Mouse (Mus musculus) embryo, embryonic 10 days (tissue): ENCODE measurements around the gene Abcc6.
"Not testable (repeated sequence)": the region's sequence is repeated elsewhere in the genome, so short reads cannot be mapped to it uniquely, and the experiment has no call there.

Experiments used
- DNase-seq: peaks from one replicate; pipeline ENCODE4 v3.0.0-alpha.2; 2015; ENCODE audit warnings: low spot score

Abcc6 gene

DNA sequence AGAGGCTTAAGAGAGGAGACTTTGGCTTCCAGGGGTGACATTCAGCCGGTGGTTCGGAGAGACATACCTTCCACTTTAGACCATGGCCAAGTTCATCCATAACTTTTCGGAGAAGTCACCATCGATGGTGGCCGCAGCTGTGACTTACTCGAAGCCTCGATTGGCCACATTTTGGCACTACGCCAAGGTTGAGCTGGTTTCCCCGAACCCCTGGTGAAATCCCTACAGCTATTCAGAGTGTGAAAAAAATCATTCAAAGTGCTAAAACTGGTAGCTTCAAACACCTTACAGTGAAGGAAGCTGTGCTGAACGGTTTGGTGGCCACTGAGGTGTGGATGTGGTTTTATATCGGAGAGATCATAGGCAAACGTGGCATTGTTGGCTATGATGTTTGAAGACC, 96.3 kb downstream of the Abcc6 start:
- DNase-seq, result not testable (repeated sequence)

DNA sequence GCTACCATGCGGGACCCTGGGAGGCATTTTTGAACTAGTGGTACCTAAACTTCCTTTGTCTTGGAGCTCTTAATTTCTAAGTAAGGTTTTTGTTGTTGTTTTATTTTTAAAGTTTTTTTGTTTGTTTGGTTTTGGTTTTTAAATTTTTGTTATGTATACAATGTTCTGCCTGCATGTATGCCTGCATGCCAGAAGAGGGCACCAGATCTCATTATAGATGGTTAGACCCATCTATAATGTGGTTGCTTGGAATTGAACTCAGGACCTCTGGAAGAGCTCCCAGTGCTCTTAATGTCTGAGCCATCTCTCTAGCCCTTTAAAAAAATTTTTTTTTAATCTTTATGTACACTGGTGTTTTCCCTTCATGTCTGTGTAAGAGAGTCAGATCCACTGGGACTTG, 100.4 kb downstream of the Abcc6 start:
- DNase-seq, result no peak

DNA sequence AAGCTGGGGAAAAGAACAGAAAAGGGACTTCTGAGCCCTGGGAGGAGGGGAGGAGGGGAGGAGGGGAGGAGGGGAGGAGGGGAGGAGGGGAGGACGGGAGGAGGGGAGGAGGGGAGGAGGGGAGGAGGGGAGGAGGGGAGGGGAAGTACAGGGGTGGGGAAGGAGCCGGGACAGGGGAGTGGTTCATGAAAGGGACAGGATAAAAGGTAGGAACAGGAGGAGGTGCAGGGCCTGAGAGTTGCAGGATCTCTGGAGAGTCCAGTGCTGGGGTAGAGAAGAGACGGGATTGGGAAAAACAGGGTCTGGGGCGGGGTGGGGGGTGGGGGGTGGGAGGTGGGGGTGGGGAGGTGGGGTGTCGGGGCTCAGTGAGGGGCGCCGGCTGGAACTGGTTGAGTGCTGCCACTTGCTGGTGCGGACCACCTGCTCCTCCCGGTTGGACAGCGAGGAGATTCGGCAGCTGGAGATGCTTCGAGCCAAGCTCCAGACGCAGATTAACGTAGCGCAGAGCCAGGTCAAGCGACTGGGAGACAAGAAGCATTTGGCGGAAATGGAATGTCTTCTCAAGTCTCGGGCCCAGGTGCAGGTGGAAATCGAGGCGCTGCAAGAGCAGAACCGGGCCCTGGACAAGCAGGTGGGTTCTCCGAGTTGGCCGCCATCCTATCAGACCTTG, 101.3 kb downstream of the Abcc6 start:
- DNase-seq, result no peak

DNA sequence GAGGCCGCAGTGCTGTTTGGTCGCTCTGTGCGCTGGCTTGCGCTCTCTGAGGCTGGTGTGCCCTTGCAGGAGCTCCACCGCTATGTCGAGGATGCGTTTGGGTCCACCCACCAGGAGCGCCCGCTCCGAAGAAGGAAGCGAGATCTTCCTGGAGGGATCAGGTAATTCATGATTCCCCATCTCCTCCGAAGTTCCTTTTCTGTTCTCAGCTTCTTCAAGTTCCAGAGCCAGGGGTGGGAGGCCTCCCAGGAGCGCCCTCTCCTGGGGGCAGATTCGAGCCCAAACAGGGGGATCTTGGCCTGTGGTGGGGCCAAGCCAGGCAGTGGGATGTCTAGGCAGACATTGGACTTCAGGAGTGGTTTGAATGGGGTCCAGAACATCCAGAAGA, 105.7 kb downstream of the Abcc6 start:
- no peak for DNase-seq

DNA sequence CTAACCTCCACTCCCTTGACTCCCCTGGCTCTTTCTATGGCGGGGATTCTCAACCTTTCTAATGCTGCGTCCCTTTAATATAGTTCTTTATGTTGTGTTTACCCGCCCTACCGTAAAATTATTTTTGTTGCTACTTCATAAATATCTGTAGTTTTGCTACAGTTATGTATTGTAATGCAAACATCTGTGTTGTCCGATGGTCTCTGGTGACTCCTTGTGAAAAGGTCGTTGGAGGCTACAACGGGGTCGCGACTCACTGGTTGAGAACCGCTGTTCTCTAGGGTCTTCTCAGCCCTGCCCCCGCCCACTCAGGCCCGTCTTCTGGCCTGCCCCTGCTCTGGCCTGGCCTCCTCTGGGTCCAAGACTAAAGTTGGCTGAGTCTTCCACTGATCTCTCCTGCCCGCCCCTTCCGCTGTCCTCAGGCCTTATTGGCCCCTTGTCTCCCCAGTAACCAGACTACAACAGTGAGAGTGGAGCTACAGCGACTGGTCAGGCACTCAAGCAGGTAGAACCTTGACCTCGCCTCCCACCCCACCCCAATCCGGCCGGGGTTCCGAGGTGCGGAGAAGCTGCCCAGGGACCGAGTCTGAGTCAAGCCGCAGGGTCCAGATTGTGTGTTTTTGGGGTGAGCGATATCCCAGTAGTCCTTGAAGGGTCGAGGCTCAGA, 106.2 kb downstream of the Abcc6 start, which contains the start of gene Ccdc114:
Gene Ccdc114 (plus strand): TSS at position 311 of the 667 bp plus-strand sequence.
- peak; percentile 83 for DNase-seq

DNA sequence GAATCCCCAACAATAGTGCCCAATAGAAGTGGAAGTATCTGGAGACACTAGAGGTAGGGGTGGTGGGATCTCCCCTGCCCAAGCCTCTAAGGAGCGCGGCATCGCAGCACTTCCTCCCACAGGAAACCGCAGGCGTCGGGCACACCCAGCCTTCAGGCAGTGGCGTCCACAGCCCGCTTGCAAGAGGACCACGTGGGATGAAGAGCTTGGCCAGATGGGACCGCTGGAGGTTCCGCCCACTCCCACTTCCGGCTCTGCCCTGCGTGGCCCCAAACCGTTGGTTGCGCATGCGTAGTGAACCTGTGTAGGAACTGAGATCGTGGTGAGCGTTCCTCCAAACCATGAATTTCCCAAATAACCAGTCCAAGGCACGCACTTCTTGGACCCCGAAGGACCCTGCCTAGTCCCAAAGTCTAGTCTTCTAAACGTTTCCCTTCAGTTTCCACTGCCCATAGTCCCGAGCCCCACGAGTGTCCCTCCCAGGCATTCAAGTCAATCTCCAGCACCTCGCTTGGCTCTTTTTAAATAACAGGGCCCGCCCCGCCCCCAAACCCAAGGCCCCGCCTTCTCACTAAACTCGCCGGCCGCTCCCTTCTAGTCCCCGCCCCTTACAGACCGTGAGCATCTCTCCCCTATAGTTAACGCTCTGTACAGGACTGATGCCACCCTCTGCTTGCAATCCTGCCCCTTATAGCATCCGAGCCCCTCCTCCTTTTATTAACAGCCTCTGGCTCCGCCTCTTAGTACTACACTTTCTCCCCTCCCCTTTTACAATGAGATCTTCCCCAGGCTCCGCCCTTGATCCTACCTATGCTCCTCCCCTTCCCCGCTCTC, 107.0 kb downstream of the Abcc6 start:
- DNase-seq, result peak; percentile 98

DNA sequence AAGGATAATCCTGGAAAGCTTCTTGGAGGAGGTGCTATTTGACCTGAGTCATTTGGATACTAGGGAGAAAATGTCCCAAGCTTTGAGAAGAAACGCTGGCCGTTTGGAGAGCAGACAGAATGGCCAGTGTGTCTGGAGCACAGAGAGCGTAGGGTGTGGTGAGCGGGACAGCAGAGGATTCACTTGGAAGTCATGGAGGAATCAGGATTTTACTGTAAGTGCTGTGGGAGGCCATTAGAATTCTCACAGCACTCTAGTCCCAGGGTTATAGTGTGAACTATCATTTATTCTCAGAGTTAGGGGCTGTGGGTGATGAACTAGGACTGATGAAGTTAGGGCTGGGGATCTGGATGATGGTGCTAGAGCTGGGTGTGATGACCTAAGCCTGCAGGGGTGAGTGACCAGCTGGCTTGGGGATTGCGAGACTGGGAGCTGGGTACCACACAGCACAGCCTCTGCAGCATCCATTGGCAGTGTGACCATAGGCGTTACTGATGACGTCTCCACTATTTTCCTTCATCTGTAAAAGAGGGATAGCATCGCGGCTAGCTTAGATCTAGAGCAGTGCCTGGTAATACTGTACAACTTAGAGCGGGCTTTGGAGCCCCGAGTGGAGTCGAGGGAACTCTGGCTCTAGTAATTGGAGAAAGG, 108.0 kb downstream of the Abcc6 start:
- no peak for DNase-seq

DNA sequence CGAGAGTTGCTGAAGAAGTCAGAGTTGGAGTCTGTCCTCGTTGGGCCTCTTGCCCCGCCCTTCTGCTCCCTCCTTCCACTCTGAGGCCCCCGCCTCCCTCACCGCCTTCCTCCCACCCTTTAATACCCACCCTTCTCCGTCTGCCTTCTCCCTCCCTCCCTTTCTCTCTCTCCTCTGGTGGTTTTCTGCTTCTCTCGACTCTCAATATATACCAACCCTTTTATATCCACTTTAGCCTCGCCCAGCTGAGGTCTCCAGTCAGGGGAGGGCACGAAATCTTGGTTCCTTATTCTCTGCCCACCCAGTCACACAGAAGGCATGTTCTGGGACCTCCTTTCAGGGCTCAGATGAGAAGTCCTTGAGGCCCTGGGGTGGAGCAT, 108.9 kb downstream of the Abcc6 start, which contains the start of gene Emp3:
Gene Emp3 (minus strand): TSS at position 163 of the 380 bp plus-strand sequence.
- no peak for DNase-seq

DNA sequence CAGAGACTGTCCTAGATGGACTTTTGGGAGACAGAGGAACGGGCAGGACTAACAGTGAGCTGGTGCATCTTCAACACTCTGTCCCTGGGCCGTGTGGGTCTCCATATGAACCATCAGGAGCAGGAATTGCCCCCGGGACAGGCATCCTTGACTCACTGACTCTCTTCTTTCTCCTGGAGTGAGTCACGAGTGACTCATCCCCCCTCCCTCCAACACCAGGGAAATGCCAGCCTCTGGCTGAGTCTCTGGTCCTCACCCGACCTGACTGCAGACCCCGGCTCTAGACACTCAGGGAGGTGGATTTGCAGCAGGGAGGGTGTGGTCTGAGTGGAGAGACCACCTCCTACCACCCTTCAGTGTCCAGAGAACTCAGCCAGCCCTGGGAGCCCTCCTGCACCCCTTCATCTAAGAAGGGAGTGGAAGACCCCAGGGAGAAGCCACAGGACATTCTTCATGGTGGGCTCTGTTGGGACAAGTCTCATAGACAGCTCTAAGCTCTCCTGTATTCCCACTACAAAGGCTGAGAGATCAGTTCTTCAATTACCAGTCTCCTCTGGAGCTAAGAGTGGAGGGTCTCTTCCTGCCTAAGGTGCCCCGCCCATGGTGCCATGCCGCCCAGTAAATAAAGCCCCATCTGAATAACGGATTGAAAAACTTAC, 109.4 kb downstream of the Abcc6 start:
- DNase-seq, result no peak

DNA sequence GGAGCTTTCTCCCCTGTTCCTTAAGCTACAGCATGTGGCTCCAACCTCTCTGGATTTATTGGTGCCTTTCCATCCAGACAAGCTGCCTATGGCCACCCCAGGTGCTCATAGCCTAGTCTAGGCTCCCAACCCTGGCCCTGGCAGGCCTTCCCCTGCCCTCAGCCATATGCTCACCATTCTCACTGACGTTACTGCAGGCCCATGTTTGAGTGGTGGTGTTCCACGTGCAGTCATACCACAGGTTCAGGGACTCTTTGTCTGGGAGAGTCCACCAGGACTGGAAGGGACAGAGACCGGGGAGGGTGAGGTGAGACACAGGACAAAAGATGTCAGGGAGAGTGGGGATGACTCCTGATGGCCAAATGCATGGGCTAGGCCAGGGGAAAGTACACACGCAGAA, 110.3 kb downstream of the Abcc6 start:
- DNase-seq, result no peak

DNA sequence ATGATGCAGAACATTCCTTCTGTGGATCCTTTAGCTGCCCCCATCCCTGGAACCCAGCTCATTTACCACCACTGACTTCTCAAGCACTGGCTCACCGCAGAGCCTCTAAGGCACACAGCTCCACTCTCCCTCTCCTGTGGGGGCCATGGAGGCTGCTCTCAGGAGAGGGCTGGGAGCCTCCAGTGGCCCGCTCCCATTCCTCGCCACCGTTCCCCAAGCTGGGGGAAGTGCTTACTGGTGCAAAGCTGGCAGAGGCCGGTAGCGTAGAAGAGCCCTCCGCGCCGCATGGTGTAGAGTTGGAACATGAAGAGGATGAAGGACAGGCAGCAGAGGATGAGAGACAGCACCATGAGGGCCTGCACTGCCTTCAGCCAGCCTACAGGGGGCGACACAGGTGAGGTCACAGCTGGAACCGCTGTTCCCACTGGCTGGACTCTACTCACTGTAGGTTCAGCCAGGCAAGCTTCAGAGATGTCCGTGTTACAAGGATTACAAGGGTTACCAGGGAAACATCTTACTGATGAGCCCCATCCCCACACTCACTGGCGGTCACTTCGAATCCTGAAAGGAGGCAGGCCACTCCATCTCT, 110.9 kb downstream of the Abcc6 start:
- DNase-seq, result no peak

DNA sequence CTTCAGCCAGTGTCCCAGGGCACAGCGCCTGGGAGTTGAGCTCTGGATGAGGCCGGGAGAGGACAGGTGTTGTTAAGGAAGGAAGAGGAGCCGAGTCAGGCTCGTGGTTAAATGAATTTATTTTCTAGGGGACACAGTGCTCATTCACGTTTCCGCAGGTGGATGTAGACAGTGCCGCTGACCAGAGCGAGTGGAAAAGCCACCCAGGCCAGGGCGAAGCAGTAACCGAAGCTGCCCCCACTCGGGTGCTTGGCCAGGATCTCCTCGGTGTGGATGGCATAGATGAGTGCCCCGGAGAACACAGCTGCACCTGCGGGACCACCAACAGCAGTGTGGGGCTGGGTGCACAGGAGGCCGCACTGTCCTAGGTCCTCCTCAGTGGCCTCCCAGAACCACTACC, 112.2 kb downstream of the Abcc6 start:
- DNase-seq, result no peak
